Mouse (Mus musculus): ENCODE data around the gene Klk5. TPM values are rescaled to one million over a fixed set of nuclear protein-coding genes. Genes with fewer than 3 reads are reported as not detected.

Klk5 gene
- not detected for polyA plus RNA-seq (2017; shearing (Covaris generic))

- no peak for ATAC-seq
Observed at GRCm38 (mm10) chr7:43841701-43842100, at the start of gene Klk5. TSS of gene Klk5 (plus strand) at chr7:43841971.

GRCm38 (mm10) chr7:43796355-43796754 lies 45.4 kb upstream of the Klk5 start:
- no peak for ATAC-seq

- peak; percentile 57 for ATAC-seq
Observed at GRCm38 (mm10) chr7:43797333-43797769, 44.4 kb upstream of the Klk5 start, which contains the start of gene Klk8. TSS of gene Klk8 (plus strand) at chr7:43797577.

- peak; percentile 85 for ATAC-seq
Observed at GRCm38 (mm10) chr7:43797844-43798462, 43.8 kb upstream of the Klk5 start.

- ATAC-seq: no peak
Observed at GRCm38 (mm10) chr7:43799876-43800275, 41.9 kb upstream of the Klk5 start.

- no peak for ATAC-seq
Observed at GRCm38 (mm10) chr7:43810994-43811393, 30.8 kb upstream of the Klk5 start, which contains the start of gene Klk7. TSS of gene Klk7 (plus strand) at chr7:43811294.

- ATAC-seq: no peak
Observed at GRCm38 (mm10) chr7:43815211-43815610, 26.6 kb upstream of the Klk5 start.

GRCm38 (mm10) chr7:43816746-43817145 lies 25.0 kb upstream of the Klk5 start:
- ATAC-seq: no peak

- ATAC-seq: no peak
Observed at GRCm38 (mm10) chr7:43821581-43821980, 20.2 kb upstream of the Klk5 start.

GRCm38 (mm10) chr7:43824199-43824598 lies 17.6 kb upstream of the Klk5 start, which contains the start of gene Klk6:
TSS of gene Klk6 (plus strand) at chr7:43824499.
- ATAC-seq: no peak

GRCm38 (mm10) chr7:43826056-43826455 lies 15.7 kb upstream of the Klk5 start:
- ATAC-seq: no peak

- no peak for ATAC-seq
Observed at GRCm38 (mm10) chr7:43827706-43828105, 14.1 kb upstream of the Klk5 start.

GRCm38 (mm10) chr7:43829006-43829405 lies 12.8 kb upstream of the Klk5 start:
- no peak for ATAC-seq

GRCm38 (mm10) chr7:43843801-43844200 lies 2.0 kb downstream of the Klk5 start:
- ATAC-seq: no peak

- no peak for ATAC-seq
Observed at GRCm38 (mm10) chr7:43851616-43852015, 9.8 kb downstream of the Klk5 start.

- ATAC-seq: no peak
Observed at GRCm38 (mm10) chr7:43854642-43855380, 13.0 kb downstream of the Klk5 start.

- ATAC-seq: no peak
Observed at GRCm38 (mm10) chr7:43855709-43856108, 13.9 kb downstream of the Klk5 start.

GRCm38 (mm10) chr7:43856307-43856706 lies 14.5 kb downstream of the Klk5 start:
- no peak for ATAC-seq

GRCm38 (mm10) chr7:43857501-43857900 lies 15.7 kb downstream of the Klk5 start:
- no peak for ATAC-seq

GRCm38 (mm10) chr7:43860411-43860810 lies 18.6 kb downstream of the Klk5 start:
- no peak for ATAC-seq

- no peak for ATAC-seq
Observed at GRCm38 (mm10) chr7:43873237-43873636, 31.5 kb downstream of the Klk5 start.

GRCm38 (mm10) chr7:43873674-43874073 lies 31.9 kb downstream of the Klk5 start:
- ATAC-seq: no peak

- ATAC-seq: no peak
Observed at GRCm38 (mm10) chr7:43874868-43875375, 33.2 kb downstream of the Klk5 start.

- ATAC-seq: no peak
Observed at GRCm38 (mm10) chr7:43876444-43876843, 34.7 kb downstream of the Klk5 start.

Measured in inflammation-experienced regulatory T-cells, adult 6 months (primary cell).